In genomic region chr5:35600233-35600632, GRCm38 (mm10) we compare ENCODE assay signal across 23 mouse cellular contexts. TPM values are rescaled to one million over a fixed set of nuclear protein-coding genes. Genes with fewer than 3 reads are reported as not detected.
A peak's percentile ranks its signal among the peaks of the same experiment; 100 is the strongest.
DNase-seq lines count a peak whose midpoint lies in the region; ATAC-seq and TF ChIP-seq lines count a peak whose summit lies in the region.
"Had no signal": no experiment of that assay in that cellular context is flagged by ENCODE, and none has a peak within 500 bp of the region (broad histone marks: within the 10 kb centered on the region; RNA-seq: fewer than 3 reads in every experiment).

No protein-coding gene starts in this region.

- 0 out of 2 replicates have a peak, but pooled peaks have one; percentile 55 for TF ChIP-seq EP300 in heart, adult 2 months (IDR thresholded peaks at IDR 0.05; ENCODE audit: insufficient read depth, low read depth, low read length)
- TF ChIP-seq EP300 in heart, postnatal 0 days (IDR thresholded peaks at IDR 0.05; ENCODE audit: low read depth), result no peak

- intact Hi-C loops in gastrocnemius, postnatal 14 days (cut with DNase I; ENCODE audit: low total_unique reads), result no loop called here
- intact Hi-C loops in heart, adult 2 months (cut with DNase I), result no loop called here

- no peaks in the 10 kb centered on the region for H3K36me3 ChIP-seq in heart, adult 2 months (ENCODE audit: control insufficient read depth, insufficient read depth, low read length)
- peaks cover 7% of the 10 kb centered on the region for H3K36me3 ChIP-seq in heart, embryonic 11.5 days (ENCODE audit: control insufficient read depth, insufficient read depth, low read length)
- H3K36me3 ChIP-seq in heart, postnatal 0 days (replicated peaks; ENCODE audit: control insufficient read depth, insufficient read depth, low read length), result peaks cover 51% of the 10 kb centered on the region
- peaks cover 41% of the 10 kb centered on the region for H3K36me3 ChIP-seq in heart, embryonic 10.5 days

- no peaks in the 10 kb centered on the region for H3K27me3 ChIP-seq in heart, adult 2 months (ENCODE audit: control insufficient read depth, insufficient read depth, low read length)
- H3K27me3 ChIP-seq in heart, embryonic 11.5 days (ENCODE audit: control insufficient read depth, insufficient read depth, low read length), result peaks cover 4% of the 10 kb centered on the region
- H3K27me3 ChIP-seq in heart, postnatal 0 days (ENCODE audit: control insufficient read depth, insufficient read depth, low read length), result no peaks in the 10 kb centered on the region
- peaks cover 11% of the 10 kb centered on the region for H3K27me3 ChIP-seq in heart, embryonic 10.5 days (ENCODE audit: insufficient read depth, poor library complexity, severe bottlenecking)
- H3K27me3 ChIP-seq: embryonic facial prominence, embryonic 13.5 days; forebrain, embryonic 12.5 days; forebrain, embryonic 15.5 days; hindbrain, embryonic 12.5 days; hindbrain, embryonic 15.5 days had no signal

- peak; percentile 54 for DNase-seq in gastrocnemius, adult 18-20 months (ENCODE audit: low spot score)
- DNase-seq in gastrocnemius, postnatal 14 days, result no peak
- DNase-seq in heart, adult 2 months, result peak; percentile 45 to 53
- peak; percentile 35 for DNase-seq in heart, postnatal 0 days (ENCODE audit: low spot score)
- no peak for DNase-seq in heart, embryonic 10.5 days (ENCODE audit: low spot score)
- DNase-seq in skeletal muscle tissue, adult 2 months (ENCODE audit: low read depth, low spot score), result peak; percentile 69
- DNase-seq: adrenal gland, adult 8-10 months; adrenal gland, postnatal 25 days; cerebellum, adult 11-12 months; cerebellum, adult 8-10 months; cerebellum, postnatal 10 days; cerebellum, postnatal 36 days; embryo, embryonic 11 days had no signal

- no peak overlapping the region; the same call in 1 of the 2 replicates for H3K27ac ChIP-seq in heart, adult 2 months
- H3K27ac ChIP-seq in heart, embryonic 11.5 days (ENCODE audit: low read depth, low read length), result no peak overlapping the region
- H3K27ac ChIP-seq in heart, postnatal 0 days (ENCODE audit: low read depth), result no peak overlapping the region
- H3K27ac ChIP-seq in heart, embryonic 10.5 days, result no peak overlapping the region
- H3K27ac ChIP-seq: embryonic facial prominence, embryonic 10.5 days; embryonic facial prominence, embryonic 13.5 days; forebrain, embryonic 12.5 days; forebrain, embryonic 15.5 days; hindbrain, embryonic 12.5 days; hindbrain, embryonic 15.5 days had no signal

- ATAC-seq in heart, embryonic 11.5 days (replicated peaks; ENCODE audit: insufficient number of reproducible peaks, low FRiP score, low TSS enrichment), result no peak
- ATAC-seq in heart, postnatal 0 days (ENCODE audit: insufficient read depth, low read depth), result 0 out of 2 replicates have a peak, but pooled peaks have one; percentile 52
- ATAC-seq: activated CD4-positive, CD25-positive, alpha-beta regulatory T cell, adult 4 months; forebrain, embryonic 15.5 days; intestine, postnatal 0 days had no signal

- 61% methylated on average over 11 of the region's 11 CpGs for WGBS in heart, adult 2 months
- 67% methylated on average over 11 of the region's 11 CpGs for WGBS in heart, embryonic 11.5 days (ENCODE audit: insufficient replicate concordance)
- WGBS in heart, postnatal 0 days, result 43% methylated on average over 11 of the region's 11 CpGs
- WGBS in heart, embryonic 10.5 days, result 59% methylated on average over 11 of the region's 11 CpGs

- no peak for TF ChIP-seq CTCF in heart, adult 2 months (IDR thresholded peaks at IDR 0.05)
- TF ChIP-seq CTCF in heart, postnatal 0 days (IDR thresholded peaks at IDR 0.05; ENCODE audit: low read depth), result no peak

- no peak overlapping the region for H3K9ac ChIP-seq in heart, adult 2 months (ENCODE audit: low read depth, low read length)
- no peak overlapping the region for H3K9ac ChIP-seq in heart, embryonic 11.5 days (ENCODE audit: low read depth, low read length)
- no peak overlapping the region for H3K9ac ChIP-seq in heart, postnatal 0 days (replicated peaks; ENCODE audit: low read depth, low read length)
- H3K9ac ChIP-seq: embryonic facial prominence, embryonic 13.5 days; forebrain, embryonic 12.5 days; forebrain, embryonic 15.5 days; hindbrain, embryonic 12.5 days; hindbrain, embryonic 15.5 days had no signal

- no peak overlapping the region for H3K4me3 ChIP-seq in heart, adult 2 months
- no peak overlapping the region for H3K4me3 ChIP-seq in heart, embryonic 11.5 days (ENCODE audit: low read depth, low read length)
- H3K4me3 ChIP-seq in heart, postnatal 0 days (ENCODE audit: low read depth, low read length), result no peak overlapping the region
- H3K4me3 ChIP-seq in heart, embryonic 10.5 days, result no peak overlapping the region
- H3K4me3 ChIP-seq: embryonic facial prominence, embryonic 10.5 days; embryonic facial prominence, embryonic 13.5 days; erythroblast, embryonic 14.5 days; forebrain, embryonic 12.5 days; forebrain, embryonic 15.5 days; hindbrain, embryonic 12.5 days; hindbrain, embryonic 15.5 days had no signal

- no peaks in the 10 kb centered on the region; the same call in 1 of the 2 replicates for H3K4me1 ChIP-seq in heart, adult 2 months (ENCODE audit: control insufficient read depth, insufficient read depth, low read length)
- 0 out of 2 replicates have a peak, but pooled peaks cover 3% of the 10 kb centered on the region for H3K4me1 ChIP-seq in heart, embryonic 11.5 days (ENCODE audit: control insufficient read depth, insufficient read depth, low read length)
- H3K4me1 ChIP-seq in heart, postnatal 0 days (ENCODE audit: control insufficient read depth, insufficient read depth), result no peaks in the 10 kb centered on the region
- H3K4me1 ChIP-seq in heart, embryonic 10.5 days, result peaks cover 10% of the 10 kb centered on the region; the same call in 1 of the 2 replicates
- H3K4me1 ChIP-seq: embryonic facial prominence, embryonic 10.5 days; embryonic facial prominence, embryonic 13.5 days; forebrain, embryonic 12.5 days; forebrain, embryonic 15.5 days; hindbrain, embryonic 12.5 days; hindbrain, embryonic 15.5 days had no signal

- no peaks in the 10 kb centered on the region for H3K79me2 ChIP-seq in heart, adult 2 months (replicated peaks; ENCODE audit: control insufficient read depth, insufficient read depth, low read length)

- no peak for TF ChIP-seq POLR2A in heart, adult 2 months (IDR thresholded peaks at IDR 0.05; ENCODE audit: insufficient read depth, low read depth, low read length)

- H3K9me3 ChIP-seq in heart, embryonic 11.5 days (replicated peaks; ENCODE audit: control insufficient read depth, low read length), result no peaks in the 10 kb centered on the region
- H3K9me3 ChIP-seq in heart, postnatal 0 days (replicated peaks; ENCODE audit: control insufficient read depth, low read length), result no peaks in the 10 kb centered on the region
- H3K9me3 ChIP-seq in heart, embryonic 10.5 days, result 0 out of 2 replicates have a peak, but pooled peaks cover 3% of the 10 kb centered on the region
- H3K9me3 ChIP-seq: embryonic facial prominence, embryonic 13.5 days; forebrain, embryonic 12.5 days; forebrain, embryonic 15.5 days; hindbrain, embryonic 12.5 days; hindbrain, embryonic 15.5 days had no signal

- H3K4me2 ChIP-seq in heart, embryonic 11.5 days, result no peak overlapping the region
- H3K4me2 ChIP-seq in heart, postnatal 0 days (ENCODE audit: low read depth, low read length), result no peak overlapping the region
- H3K4me2 ChIP-seq: embryonic facial prominence, embryonic 13.5 days; forebrain, embryonic 12.5 days; forebrain, embryonic 15.5 days; hindbrain, embryonic 12.5 days; hindbrain, embryonic 15.5 days had no signal

RNA-seq across cellular contexts. Expression of gene Acox3, which starts 17.4 kb away (rescaled TPM):
- 10 to 100 TPM; 17.3 to 18.2 TPM for total RNA-seq in gastrocnemius, adult 18-20 months (2021)
- 10 to 100 TPM; 12.0 to 12.9 TPM for total RNA-seq in gastrocnemius, postnatal 14 days (2021)
- total RNA-seq in heart, adult 2 months (2021), result 10 to 100 TPM; 21.8 to 28.3 TPM
- polyA plus RNA-seq in heart, adult 2 months (2012; rRNA removed), result 22.5 and 25.5 TPM in 2 replicates
- polyA plus RNA-seq in heart, embryonic 11.5 days (2014; fragmentation: Nextera tagmentation; extraction: Ambion mirVana), result 10.5 and 11.4 TPM in 2 replicates
- 26.8 and 31.2 TPM in 2 replicates for total RNA-seq in heart, postnatal 0 days (2014; rRNA removed; ENCODE audit: low replicate concordance)
- 11.9 and 13.4 TPM in 2 replicates for polyA plus RNA-seq in heart, postnatal 0 days (2015; fragmentation: Nextera tagmentation; extraction: Ambion mirVana)
- 9.9 and 10.3 TPM in 2 replicates for polyA plus RNA-seq in heart, embryonic 10.5 days (2016; fragmentation: Nextera tagmentation; extraction: Ambion mirVana)

RNA-seq across cellular contexts. Expression of gene Trmt44, which starts 25.4 kb away (rescaled TPM):
- total RNA-seq in gastrocnemius, adult 18-20 months (2021), result 1 to 10 TPM; 1.7 TPM
- total RNA-seq in gastrocnemius, postnatal 14 days (2021), result 1 to 10 TPM; 1.5 to 1.8 TPM
- 1 to 10 TPM; 1.9 to 2.0 TPM for total RNA-seq in heart, adult 2 months (2021)
- polyA plus RNA-seq in heart, adult 2 months (2012; rRNA removed), result 1.7 and 2.0 TPM in 2 replicates
- polyA plus RNA-seq in heart, embryonic 11.5 days (2014; fragmentation: Nextera tagmentation; extraction: Ambion mirVana), result 4.6 and 4.9 TPM in 2 replicates
- total RNA-seq in heart, postnatal 0 days (2014; rRNA removed; ENCODE audit: low replicate concordance), result 7.3 and 8.1 TPM in 2 replicates
- polyA plus RNA-seq in heart, postnatal 0 days (2015; fragmentation: Nextera tagmentation; extraction: Ambion mirVana), result 2.4 and 2.6 TPM in 2 replicates
- 5.6 and 9.4 TPM in 2 replicates for polyA plus RNA-seq in heart, embryonic 10.5 days (2016; fragmentation: Nextera tagmentation; extraction: Ambion mirVana)

Comparison
In these comparisons a context has a peak if more than half of its experiments do, and no peak if none do; other contexts are left out.
1. DNase-seq: peak in gastrocnemius, adult 18-20 months (single experiment), heart, adult 2 months (2 of 2), heart, postnatal 0 days (single experiment) and skeletal muscle tissue, adult 2 months (single experiment); none in gastrocnemius, postnatal 14 days (single experiment) and heart, embryonic 10.5 days (single experiment).